Mouse (Mus musculus): ENCODE results near the gene H2-Ke6. TPM values are rescaled to one million over a fixed set of nuclear protein-coding genes. Genes with fewer than 3 reads are reported as not detected.
A peak's percentile ranks its signal among the peaks of the same experiment; 100 is the strongest.

The H2-Ke6 gene
- polyA plus RNA-seq, 1 experiment from 2014 or later = 59.5 TPM

GRCm38 (mm10) chr17:34028501-34029149 lies 765 bp upstream of the H2-Ke6 start:
- H3K27ac ChIP-seq = peak overlapping the region; percentile 75
- H3K4me3 ChIP-seq = peak overlapping the region; percentile 62
- peaks cover 25% of the 10 kb centered on the region for H3K36me3 ChIP-seq
- no peaks in the 10 kb centered on the region for H3K9me3 ChIP-seq
- peaks cover 70% of the 10 kb centered on the region for H3K4me1 ChIP-seq
- ATAC-seq (ENCODE audit: insufficient number of reproducible peaks, insufficient read depth, low FRiP score, low TSS enrichment) = no peak
- WGBS = 72% methylated on average over 17 of the region's 17 CpGs
- no peaks in the 10 kb centered on the region for H3K27me3 ChIP-seq
- H3K4me2 ChIP-seq (replicated peaks) = peak overlapping the region; percentile 94; the same call in 1 of the 2 replicates
- H3K9ac ChIP-seq = no peak overlapping the region

- peak overlapping the region; percentile 75 for H3K27ac ChIP-seq
- no peaks in the 10 kb centered on the region for H3K27me3 ChIP-seq
- H3K4me1 ChIP-seq = peaks cover 64% of the 10 kb centered on the region
- ATAC-seq (ENCODE audit: insufficient number of reproducible peaks, insufficient read depth, low FRiP score, low TSS enrichment) = no peak
- H3K36me3 ChIP-seq = peaks cover 34% of the 10 kb centered on the region
- peak overlapping the region; percentile 94 for H3K4me2 ChIP-seq (replicated peaks)
- 7% methylated on average over 36 of the region's 36 CpGs for WGBS
- H3K4me3 ChIP-seq = peak overlapping the region; percentile 62
- H3K9me3 ChIP-seq = no peaks in the 10 kb centered on the region
- H3K9ac ChIP-seq = peak overlapping the region; percentile 75
Observed at GRCm38 (mm10) chr17:34026917-34027655, 774 bp downstream of the H2-Ke6 start.

GRCm38 (mm10) chr17:34026221-34026620 lies 1.6 kb downstream of the H2-Ke6 start:
- Histone ChIP-seq H3K9ac (peak overlapping the region; percentile 24; the same call in 1 of the 2 replicates), H3K36me3 (peaks cover 43% of the 10 kb centered on the region), H3K4me1 (peaks cover 64% of the 10 kb centered on the region), H3K4me3 (peak overlapping the region; percentile 70; the same call in 1 of the 2 replicates), H3K27ac (no peak overlapping the region), H3K27me3 (no peaks in the 10 kb centered on the region), H3K9me3 (no peaks in the 10 kb centered on the region), H3K4me2 (replicated peaks) (peak overlapping the region; percentile 94)
- ATAC-seq (ENCODE audit: insufficient number of reproducible peaks, insufficient read depth, low FRiP score, low TSS enrichment) = no peak
- 33% methylated on average over 2 of the region's 2 CpGs for WGBS

- Histone ChIP-seq H3K4me3 (peak overlapping the region; percentile 70), H3K4me1 (peaks cover 62% of the 10 kb centered on the region), H3K27me3 (no peaks in the 10 kb centered on the region), H3K4me2 (replicated peaks) (peak overlapping the region; percentile 94), H3K27ac (no peak overlapping the region), H3K9ac (peak overlapping the region; percentile 24; the same call in 1 of the 2 replicates), H3K9me3 (no peaks in the 10 kb centered on the region), H3K36me3 (peaks cover 48% of the 10 kb centered on the region)
- WGBS = 7% methylated on average over 7 of the region's 7 CpGs
- no peak for ATAC-seq (ENCODE audit: insufficient number of reproducible peaks, insufficient read depth, low FRiP score, low TSS enrichment)
Observed at GRCm38 (mm10) chr17:34025756-34026151, 2.1 kb downstream of the H2-Ke6 start.

- peak overlapping the region; percentile 94 for H3K4me2 ChIP-seq (replicated peaks)
- ATAC-seq (ENCODE audit: insufficient number of reproducible peaks, insufficient read depth, low FRiP score, low TSS enrichment) = no peak
- no peaks in the 10 kb centered on the region for H3K27me3 ChIP-seq
- peaks cover under 1% of the 10 kb centered on the region; the same call in 1 of the 2 replicates for H3K9me3 ChIP-seq
- H3K36me3 ChIP-seq = peaks cover 49% of the 10 kb centered on the region
- peak overlapping the region; percentile 70 for H3K4me3 ChIP-seq
- peak overlapping the region; percentile 94 for H3K27ac ChIP-seq
- H3K4me1 ChIP-seq = peaks cover 56% of the 10 kb centered on the region
- under 1% methylated on average over 56 of the region's 57 CpGs for WGBS
- H3K9ac ChIP-seq = peak overlapping the region; percentile 94
Observed at GRCm38 (mm10) chr17:34024861-34025755, 2.8 kb downstream of the H2-Ke6 start.

GRCm38 (mm10) chr17:34024317-34024821 lies 3.5 kb downstream of the H2-Ke6 start, which contains the start of gene Ring1:
Ring1 (minus strand) TSS chr17:34024680.
- peak; percentile 39; the same call in 1 of the 2 replicates for ATAC-seq (ENCODE audit: insufficient number of reproducible peaks, insufficient read depth, low FRiP score, low TSS enrichment)
- Histone ChIP-seq H3K9ac (peak within 1 kb of the TSS; percentile 94), H3K36me3 (peaks cover 41% of the 10 kb centered on the region), H3K4me1 (peaks cover 48% of the 10 kb centered on the region), H3K4me3 (peak within 1 kb of the TSS; percentile 70), H3K27me3 (no peaks in the 10 kb centered on the region), H3K4me2 (replicated peaks) (peak within 1 kb of the TSS; percentile 94), H3K27ac (peak within 1 kb of the TSS; percentile 94), H3K9me3 (peaks cover 8% of the 10 kb centered on the region)
- 1% methylated on average over 48 of the region's 58 CpGs for whole genome bisulfite sequencing

GRCm38 (mm10) chr17:34023678-34024077 lies 4.2 kb downstream of the H2-Ke6 start:
- WGBS = 69% methylated on average over 9 of the region's 9 CpGs
- peaks cover 34% of the 10 kb centered on the region for H3K36me3 ChIP-seq
- H3K27me3 ChIP-seq = no peaks in the 10 kb centered on the region
- ATAC-seq (ENCODE audit: insufficient number of reproducible peaks, insufficient read depth, low FRiP score, low TSS enrichment) = no peak
- no peak overlapping the region for H3K27ac ChIP-seq
- H3K4me1 ChIP-seq = peaks cover 42% of the 10 kb centered on the region
- peaks cover 12% of the 10 kb centered on the region for H3K9me3 ChIP-seq
- peak overlapping the region; percentile 70 for H3K4me3 ChIP-seq
- H3K9ac ChIP-seq = peak overlapping the region; percentile 94
- H3K4me2 ChIP-seq (replicated peaks) = peak overlapping the region; percentile 94

GRCm38 (mm10) chr17:34022987-34023386 lies 4.9 kb downstream of the H2-Ke6 start:
- Histone ChIP-seq H3K36me3 (peaks cover 28% of the 10 kb centered on the region), H3K9ac (no peak overlapping the region), H3K9me3 (peaks cover 12% of the 10 kb centered on the region), H3K27ac (no peak overlapping the region), H3K4me3 (0 out of 2 replicates have a peak overlapping the region, but pooled peaks have one; percentile 70), H3K4me1 (peaks cover 35% of the 10 kb centered on the region), H3K27me3 (no peaks in the 10 kb centered on the region), H3K4me2 (replicated peaks) (no peak overlapping the region)
- WGBS = 93% methylated on average over 20 of the region's 20 CpGs
- ATAC-seq (ENCODE audit: insufficient number of reproducible peaks, insufficient read depth, low FRiP score, low TSS enrichment) = no peak

GRCm38 (mm10) chr17:34022414-34022783 lies 5.5 kb downstream of the H2-Ke6 start:
- Histone ChIP-seq H3K9ac (no peak overlapping the region), H3K36me3 (peaks cover 27% of the 10 kb centered on the region), H3K27ac (no peak overlapping the region), H3K27me3 (no peaks in the 10 kb centered on the region), H3K4me2 (replicated peaks) (no peak overlapping the region), H3K9me3 (peaks cover 12% of the 10 kb centered on the region), H3K4me1 (peaks cover 31% of the 10 kb centered on the region), H3K4me3 (no peak overlapping the region)
- no peak for ATAC-seq (ENCODE audit: insufficient number of reproducible peaks, insufficient read depth, low FRiP score, low TSS enrichment)
- 94% methylated on average over 11 of the region's 14 CpGs for WGBS

- H3K36me3 ChIP-seq = peaks cover 27% of the 10 kb centered on the region
- no peak overlapping the region for H3K27ac ChIP-seq
- H3K9ac ChIP-seq = no peak overlapping the region
- no peak overlapping the region for H3K4me3 ChIP-seq
- no peak for ATAC-seq (ENCODE audit: insufficient number of reproducible peaks, insufficient read depth, low FRiP score, low TSS enrichment)
- peaks cover 12% of the 10 kb centered on the region for H3K9me3 ChIP-seq
- peaks cover 25% of the 10 kb centered on the region for H3K4me1 ChIP-seq
- 95% methylated on average over 23 of the region's 23 CpGs for WGBS
- H3K4me2 ChIP-seq (replicated peaks) = no peak overlapping the region
- H3K27me3 ChIP-seq = no peaks in the 10 kb centered on the region
Observed at GRCm38 (mm10) chr17:34021539-34022413, 6.1 kb downstream of the H2-Ke6 start.
